Mouse (Mus musculus): ENCODE measurements around the gene Prdm16. TPM values are rescaled to one million over a fixed set of nuclear protein-coding genes. Genes with fewer than 3 reads are reported as not detected.
A peak's percentile ranks its signal among the peaks of the same experiment; 100 is the strongest.

The Prdm16 gene
- polyA plus RNA-seq, 1 experiment, result 6.2 TPM

DNA sequence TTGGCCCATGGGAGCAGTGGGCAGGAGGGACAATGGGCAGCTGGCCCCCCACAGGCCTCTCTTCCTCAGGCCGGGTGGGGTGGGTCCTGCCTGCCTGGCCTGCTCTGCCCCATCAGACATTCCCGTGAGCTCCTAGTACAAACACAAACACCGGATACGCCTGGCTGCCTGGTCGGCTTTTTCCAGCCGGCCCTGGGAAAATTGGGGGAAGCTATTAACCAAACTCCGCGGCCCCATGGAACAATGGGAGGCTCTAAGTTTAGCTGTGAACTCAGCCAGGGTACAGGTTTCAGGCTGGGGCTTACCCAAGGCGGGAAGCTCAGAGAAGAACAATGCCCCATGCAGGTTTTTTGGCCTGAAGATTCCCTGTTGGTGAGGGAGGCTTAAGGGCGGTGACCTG lies 300.0 kb downstream of the Prdm16 start:
- DNase-seq (ENCODE audit: low spot score), result no peak

DNA sequence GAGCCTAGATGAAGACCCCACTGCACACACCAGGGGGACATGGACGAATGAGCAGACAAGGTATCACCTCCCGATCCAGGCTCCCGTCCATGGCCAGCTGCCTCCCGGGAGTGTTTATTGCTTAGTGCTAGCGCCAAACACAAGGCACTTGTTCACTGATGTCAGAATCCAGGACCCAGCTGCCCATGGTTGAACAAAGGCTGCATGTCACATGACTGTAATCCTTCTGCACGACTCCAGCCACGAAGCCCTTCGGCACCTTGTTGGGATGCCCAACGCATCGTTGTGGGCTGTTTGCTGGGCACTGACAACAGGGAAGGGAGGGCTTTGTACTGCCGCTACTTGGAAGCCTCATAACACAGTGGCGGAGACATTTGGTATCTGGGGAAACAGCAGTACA lies 300.9 kb downstream of the Prdm16 start, which contains the start of gene B230104I21Rik:
Gene B230104I21Rik (plus strand): TSS at position 367 of the 400 bp plus-strand sequence.
- no peak for DNase-seq (ENCODE audit: low spot score)

DNA sequence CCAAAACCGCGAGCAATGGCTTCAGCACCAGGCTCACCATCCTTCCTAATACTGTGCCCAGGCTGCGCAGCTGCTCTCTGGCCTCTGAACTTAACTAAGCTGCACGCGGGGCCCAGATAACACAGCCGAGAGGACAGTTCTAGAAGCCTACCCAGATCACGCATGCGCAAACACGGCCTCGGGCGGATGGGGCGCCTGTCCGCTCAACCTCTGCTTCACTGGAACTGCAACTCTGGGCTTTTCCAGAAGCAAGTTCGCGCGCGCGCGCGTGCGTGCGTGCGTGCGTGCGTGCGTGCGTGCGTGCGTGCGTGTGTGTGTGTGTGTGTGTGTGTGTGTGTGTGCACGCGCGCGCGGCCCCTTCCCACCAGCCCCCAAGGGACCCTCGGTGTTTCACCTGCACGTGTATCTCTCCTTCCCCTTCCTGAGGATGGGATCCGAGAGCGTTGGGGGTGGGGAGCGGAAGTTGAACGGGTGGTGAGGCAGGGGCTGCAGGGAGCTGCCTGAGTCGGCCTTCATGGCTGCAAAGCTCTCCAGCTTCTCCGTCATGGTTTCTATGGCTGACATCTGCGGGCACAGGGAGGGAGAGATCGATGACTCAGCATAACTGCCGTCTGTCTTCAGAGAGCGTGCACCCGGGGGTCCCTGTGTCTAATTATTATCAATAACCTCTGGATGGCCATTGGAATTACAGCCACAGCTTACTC lies 301.8 kb downstream of the Prdm16 start:
- no peak for DNase-seq (ENCODE audit: low spot score)

DNA sequence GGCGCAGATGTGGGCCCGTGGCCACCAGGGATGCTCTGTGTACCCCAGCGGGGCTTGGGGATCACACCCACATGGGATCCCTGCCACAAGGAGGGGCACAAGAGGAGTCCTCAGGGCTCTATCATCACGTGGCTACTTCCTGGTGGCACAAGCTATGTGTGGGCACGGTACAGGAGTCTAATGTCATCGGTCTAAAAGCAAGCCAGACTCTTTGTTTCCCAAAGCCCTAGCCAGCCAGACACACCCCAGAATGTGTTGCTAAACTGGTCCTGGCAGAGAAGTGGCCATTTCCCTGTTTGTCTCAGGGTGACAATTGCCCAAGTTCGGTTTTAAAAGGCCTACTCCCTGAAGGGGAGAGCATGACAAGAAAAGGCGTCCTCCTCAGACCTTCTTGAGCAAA lies 303.4 kb downstream of the Prdm16 start:
- no peak for DNase-seq (ENCODE audit: low spot score)

DNA sequence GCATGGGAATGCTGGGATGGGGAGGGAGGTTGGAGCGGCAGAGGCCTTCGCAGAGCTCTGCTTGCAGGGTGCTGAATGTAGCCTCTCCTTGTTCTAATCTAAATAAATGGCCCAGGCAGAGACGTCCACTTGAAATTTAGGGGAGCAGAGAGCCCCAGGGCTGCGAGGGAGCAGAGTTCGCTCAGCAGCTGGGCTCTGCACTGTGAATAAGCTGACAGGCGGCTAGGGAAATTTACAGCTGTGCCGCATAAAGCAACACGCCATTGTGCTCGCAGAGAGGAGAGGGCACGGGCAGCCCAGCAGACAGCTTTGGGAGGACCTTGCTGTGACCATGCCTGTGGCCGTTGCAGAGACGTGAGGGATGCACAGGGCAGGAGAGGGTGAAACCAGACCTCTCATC lies 305.4 kb downstream of the Prdm16 start:
- no peak for DNase-seq (ENCODE audit: low spot score)

DNA sequence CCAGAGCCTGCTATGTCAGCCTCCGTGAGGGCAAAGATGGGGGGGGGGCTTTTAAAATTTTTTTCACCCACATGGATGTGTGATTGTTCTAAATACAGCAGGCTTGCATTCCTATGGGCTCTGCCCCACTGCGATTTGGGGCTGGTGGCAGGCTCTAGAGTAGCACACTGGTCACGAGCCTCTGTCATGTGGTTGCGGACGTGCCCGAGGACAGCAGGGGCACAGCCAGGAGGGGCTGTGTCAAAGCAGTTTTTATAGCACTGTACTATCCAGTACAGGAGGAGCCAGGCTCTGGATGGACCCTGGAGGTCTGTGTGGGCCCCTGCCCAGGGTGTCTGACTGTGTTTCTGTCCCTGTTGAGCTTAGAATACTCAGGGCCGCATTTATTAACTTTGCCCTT lies 306.7 kb downstream of the Prdm16 start:
- no peak for DNase-seq (ENCODE audit: low spot score)

DNA sequence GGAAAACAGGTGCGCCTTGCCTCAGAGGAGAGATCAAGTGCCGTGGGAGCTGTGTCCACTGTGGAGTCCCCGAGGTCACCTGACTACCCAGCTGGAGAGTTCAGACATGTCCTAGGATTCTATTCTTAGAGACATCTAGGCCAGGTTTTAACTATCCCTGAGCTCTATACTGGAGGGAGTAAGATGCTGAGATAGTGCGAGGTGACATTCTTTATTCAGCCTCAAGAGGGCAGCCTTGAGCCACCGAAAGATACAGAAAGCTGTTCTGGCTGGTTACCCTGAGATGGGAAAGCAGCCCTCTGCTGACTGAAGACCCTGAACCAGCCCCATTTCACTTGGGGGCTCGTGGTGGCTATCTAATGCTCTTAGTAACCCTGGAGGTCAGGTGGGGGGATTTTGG lies 307.8 kb downstream of the Prdm16 start:
- no peak for DNase-seq (ENCODE audit: low spot score)

DNA sequence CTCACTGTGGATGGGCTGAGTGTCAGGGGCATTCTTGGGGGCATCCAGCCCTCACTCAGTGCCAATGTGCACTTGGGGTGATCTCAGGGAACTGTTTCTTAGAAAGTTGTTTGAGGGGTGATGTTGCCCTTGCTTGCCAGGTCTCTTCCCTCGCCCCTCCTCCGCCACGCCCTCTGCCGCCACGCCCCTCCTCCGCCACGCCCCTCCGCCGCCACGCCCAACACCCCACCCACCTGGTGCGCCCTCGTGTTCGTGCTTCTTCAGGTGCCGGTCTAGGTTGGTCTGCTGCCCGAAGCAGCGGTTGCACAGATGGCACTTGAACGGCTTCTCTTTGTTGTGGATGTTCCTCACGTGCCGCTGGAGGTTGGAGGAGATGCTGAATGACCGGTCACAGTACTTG lies 308.2 kb downstream of the Prdm16 start:
- DNase-seq (ENCODE audit: low spot score), result no peak

DNA sequence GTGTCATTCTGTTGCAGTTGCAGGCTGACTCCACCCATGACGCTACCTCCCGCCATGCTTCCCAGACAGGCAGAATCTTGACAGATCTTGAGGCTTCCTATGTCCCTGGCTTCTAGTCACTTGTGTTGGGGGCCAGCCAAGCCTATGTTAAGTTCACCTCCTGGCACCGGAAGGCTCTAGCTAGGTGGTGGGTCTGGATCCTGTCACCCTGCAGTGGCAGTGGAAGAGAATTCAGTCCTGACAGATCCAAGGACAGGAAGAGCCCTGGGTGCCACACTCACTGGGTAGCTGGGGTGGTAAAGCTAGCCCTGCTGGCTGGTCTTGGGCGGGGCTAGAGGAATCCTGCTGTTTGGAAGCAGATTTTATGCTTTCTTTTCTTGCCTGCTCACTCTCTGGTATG lies 311.3 kb downstream of the Prdm16 start:
- no peak for DNase-seq (ENCODE audit: low spot score)

DNA sequence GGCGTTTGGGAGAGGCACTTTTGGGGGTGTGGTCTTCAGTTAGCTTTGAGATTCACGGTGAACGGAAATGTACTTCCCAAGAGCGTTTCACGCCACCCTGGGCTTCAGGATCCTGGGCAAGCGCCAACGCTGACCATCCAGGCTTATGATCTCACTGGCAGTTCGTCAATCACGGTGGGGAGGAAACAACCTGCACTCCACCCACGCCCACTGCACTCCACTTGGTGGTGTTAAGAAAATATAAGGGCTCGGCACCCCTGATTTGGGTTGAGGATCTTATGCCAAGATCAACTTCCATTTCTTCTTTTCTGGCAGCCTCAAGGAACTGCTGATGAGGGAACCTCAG lies 323.1 kb downstream of the Prdm16 start:
- DNase-seq (ENCODE audit: low spot score), result no peak

DNA sequence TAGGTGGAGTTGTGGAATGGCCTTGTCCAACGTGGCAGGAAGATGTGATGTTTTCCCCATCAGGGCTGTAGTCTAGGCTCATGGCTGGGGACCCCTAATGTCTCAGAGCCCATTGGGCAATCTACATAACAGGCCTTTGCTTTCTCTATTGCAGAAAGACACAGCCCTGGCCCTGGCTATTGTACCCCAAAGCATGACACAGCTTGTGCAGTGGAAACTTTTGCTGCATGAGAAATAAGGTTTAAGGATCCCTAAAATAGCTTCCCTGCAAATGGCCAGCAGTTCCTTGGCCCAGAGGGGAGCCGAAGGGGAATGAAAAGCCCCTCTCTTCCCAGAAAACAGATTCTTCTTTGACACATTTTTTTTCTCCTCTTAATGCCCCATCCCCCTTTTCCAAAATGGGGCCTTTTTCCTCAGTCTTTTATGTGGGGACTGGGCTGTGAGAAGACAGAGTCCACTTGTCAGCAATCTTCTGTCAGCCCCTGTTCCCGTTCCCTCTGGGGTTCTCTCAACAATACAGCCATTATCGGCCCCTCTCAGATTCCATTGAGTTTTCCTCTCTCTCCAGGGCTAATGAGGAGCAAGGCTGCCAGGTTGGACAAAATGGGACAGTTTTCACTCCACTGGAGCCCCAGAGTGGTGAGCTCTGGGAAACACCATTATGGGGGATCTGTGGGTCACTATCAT lies 323.6 kb downstream of the Prdm16 start:
- DNase-seq (ENCODE audit: low spot score), result no peak

DNA sequence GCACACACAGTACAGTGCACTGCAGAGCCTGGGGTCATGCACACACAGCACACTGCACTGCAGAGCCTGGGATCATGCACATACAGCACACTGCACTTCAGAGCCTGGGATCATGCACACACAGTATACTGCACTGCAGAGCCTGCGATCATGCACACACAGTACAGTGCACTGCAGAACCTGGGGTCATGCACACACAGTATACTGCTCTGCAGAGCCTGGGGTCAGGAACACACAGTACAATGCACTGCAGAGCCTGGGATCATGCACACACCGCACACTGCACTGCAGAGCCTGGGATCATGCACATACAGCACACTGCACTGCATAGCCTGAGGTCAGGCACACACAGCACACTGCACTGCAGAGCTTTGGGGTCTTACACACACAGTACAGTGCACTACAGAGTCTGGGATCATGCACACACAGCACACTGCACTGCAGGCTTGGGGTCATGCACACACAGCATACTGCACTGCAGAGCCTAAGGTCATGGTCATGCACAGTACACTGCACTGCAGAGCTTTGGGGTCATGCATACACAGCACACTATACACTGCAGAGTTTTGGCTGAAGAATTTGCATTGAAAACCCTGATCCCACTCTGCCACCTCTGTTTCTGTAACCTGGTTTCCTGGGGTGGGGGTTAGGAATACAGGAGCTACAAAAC lies 324.4 kb downstream of the Prdm16 start:
- DNase-seq (ENCODE audit: low spot score), result no peak

DNA sequence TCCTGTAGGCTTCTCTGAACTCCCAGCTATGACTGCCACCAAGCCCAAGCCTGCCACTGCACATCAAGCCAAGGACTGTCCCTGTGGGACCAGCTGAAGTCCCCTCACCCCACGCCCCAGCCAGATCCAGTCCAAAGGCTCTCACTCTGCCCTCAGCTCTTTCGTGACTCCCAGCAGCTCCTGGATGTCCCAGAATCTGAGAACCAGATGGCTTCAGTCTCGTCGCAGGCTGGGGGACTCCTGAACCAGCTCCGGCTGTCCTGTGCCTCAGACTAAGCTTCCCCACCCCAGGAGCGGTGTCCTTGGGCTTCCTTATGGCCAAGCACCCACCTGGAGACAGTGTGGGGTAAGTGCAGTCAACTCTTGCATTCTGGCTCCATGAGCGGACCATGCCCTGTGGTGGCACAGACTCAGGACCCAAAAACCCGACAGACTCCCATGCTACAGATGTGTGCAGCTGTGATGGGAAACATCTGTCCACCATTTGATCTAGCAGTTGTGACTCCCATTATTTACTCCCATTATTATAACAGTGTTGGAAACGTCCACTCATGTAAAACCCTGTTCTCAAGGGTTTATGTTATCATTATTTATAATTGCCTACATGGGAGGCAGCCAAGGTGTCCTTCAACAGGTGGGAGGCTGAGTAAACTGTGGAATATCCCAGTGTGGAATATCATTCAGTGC lies 326.0 kb downstream of the Prdm16 start:
- no peak for DNase-seq (ENCODE audit: low spot score)

DNA sequence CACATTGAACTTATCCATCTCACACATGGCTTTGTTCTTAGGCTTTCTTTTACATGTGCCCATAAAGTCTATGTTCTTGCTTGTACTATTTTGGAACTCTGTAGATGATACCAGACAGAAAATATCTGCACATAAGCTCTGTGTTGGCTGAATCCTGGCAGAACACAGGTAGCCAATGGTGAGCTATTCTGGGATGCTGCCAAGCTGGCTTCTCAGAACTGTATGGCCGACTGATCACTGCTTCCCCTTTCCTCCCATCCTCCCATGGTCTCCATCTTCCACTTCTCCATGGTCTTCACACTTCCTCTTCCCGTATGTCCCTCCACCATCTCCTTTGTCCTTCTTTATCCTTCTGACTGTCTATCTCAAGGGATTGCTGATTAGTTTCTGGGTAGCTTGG lies 327.5 kb downstream of the Prdm16 start:
- no peak for DNase-seq (ENCODE audit: low spot score)

DNA sequence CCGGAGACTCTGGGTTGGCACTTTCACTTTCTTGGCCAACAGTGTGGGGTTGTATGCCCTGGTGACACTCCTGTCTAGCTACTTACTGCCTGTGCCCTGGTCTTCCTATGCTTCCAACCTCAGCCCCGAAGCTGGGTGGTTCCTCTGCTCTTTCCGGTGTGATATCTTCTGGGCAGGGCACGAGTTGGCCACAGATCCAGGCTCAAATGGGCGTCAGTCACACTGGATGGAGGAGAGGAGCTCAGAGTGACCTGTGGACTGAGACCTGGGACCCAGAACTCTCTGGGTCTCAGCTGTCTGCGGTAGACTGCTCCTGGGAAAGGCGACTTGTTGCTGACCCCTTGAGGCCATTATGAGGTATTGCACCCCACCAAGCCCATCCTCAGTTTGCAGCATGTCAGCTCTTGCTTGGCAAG lies 335.2 kb downstream of the Prdm16 start, which contains the start of gene Arhgef16:
Gene Arhgef16 (minus strand): TSS at position 211 of the 416 bp plus-strand sequence.
- no peak for DNase-seq (ENCODE audit: low spot score)

DNA sequence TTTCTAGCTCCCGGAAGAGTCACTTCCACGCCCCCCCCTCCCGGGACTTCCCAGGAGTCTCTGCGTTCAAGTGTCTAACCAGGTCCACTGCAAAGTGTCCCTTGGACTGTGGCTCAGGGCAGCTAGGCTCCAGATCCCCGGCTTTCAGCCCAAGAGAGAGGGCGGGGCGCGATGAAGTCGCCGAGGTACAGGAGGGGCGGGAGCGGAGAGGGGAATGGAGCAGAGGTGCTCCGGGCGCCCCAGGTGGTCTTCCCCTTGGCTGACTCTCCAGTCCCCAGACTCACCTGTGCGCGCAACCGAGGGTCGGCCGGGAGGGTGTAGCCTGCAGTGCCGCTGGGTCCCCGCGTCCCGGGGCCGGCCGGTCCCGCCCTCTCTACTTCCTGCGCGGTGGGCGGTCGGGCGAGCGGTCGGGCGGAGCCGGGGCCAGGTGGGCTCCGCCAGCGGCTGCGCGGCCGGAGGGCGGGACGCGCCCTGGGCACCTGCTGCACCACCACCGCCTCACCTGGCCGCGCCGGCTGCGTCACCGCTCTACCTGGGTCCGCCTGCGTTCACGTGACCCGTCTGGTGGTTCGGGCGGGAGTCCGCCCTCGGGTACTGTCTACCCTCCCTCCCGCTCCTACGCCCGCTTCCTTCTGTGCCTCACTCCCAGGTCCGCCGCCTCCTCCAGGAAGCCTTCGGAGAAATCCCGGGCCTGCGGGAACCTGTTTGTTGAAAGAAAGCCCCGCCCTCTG lies 337.0 kb downstream of the Prdm16 start:
- peak; percentile 57 for DNase-seq (ENCODE audit: low spot score)

DNA sequence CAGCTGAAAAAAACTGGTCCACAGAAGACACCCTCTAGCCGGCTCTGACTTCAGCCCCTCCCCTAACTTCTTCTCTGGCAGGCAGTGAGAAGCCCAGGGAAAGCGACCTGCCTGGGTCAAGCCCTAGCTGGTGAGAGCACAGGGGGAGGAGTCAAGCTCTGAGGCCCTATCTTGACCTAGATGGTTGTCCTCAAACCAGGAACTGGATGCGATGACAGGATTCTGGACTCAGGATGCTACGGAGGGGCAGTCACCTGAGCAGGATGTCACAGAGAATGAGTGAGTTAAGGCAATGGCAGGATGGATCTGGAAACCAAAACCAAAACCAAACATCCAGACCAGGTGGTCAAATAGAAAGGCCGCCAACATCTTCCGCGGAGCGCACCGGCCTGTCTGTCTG lies 338.9 kb downstream of the Prdm16 start:
- no peak for DNase-seq (ENCODE audit: low spot score)

DNA sequence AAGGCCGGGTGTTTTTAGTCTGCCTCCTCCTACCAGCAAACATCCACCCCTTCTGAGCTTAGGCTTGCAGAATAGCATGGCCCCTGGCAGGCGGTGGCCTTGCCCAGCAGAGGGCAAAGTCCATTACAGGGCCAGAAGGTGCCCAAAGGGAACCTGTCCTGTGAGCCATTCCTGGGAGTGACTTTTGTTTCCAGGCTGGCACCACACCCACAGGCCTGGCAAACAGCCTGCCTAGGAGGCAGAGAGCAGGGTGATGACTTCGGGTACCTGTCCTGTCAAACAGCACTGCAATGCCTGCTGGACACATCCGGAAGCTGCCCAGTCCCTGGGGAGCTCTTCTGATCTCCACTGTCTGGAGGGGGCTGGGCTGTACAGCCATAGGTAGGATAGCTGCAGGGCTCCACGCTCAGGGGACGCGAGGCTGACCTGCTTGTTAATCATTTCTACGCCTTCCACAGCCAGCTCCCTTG lies 342.4 kb downstream of the Prdm16 start:
- DNase-seq (ENCODE audit: low spot score), result no peak

DNA sequence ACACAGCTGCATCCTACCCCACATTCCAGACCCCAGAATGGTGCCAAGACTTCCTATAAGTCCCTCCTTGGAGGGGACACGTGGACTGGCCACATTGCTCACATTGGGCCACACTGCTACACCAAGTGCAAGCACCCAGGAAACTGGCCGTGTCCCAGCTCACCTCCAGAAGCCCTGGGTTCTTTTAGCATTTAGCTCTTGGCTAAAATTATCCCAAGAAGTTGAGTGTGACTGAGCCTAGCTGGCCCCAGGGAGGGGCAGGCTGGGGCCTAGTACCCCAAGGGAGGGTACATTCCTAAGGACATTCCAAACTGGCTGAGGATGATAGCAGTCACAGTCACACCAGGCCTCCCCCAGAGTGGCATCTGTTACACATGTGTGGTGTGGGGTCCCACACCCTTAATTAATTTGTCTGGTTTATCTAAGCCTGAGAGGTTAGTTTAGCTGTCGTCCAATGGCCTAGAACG lies 342.9 kb downstream of the Prdm16 start:
- DNase-seq (ENCODE audit: low spot score), result no peak

DNA sequence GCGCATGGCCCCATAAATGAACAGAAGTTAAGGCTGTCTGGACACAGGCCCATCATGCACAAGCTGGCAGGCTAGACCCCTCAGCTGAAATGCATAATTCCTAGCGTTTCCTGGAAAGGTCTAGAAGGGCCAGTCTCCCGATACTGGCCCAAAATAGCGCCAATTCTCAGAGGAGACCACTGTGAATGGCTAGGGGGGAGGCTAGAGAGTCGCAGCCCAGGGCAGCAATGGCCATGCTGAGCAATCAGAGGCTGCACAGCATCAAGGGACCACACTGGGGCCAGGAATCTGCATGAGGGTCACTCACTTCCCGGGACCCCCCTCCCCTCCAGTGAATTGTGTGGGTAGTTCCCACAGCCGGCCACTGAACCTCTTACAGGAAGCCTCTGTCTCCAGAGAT lies 353.0 kb downstream of the Prdm16 start:
- DNase-seq (ENCODE audit: low spot score), result no peak

DNA sequence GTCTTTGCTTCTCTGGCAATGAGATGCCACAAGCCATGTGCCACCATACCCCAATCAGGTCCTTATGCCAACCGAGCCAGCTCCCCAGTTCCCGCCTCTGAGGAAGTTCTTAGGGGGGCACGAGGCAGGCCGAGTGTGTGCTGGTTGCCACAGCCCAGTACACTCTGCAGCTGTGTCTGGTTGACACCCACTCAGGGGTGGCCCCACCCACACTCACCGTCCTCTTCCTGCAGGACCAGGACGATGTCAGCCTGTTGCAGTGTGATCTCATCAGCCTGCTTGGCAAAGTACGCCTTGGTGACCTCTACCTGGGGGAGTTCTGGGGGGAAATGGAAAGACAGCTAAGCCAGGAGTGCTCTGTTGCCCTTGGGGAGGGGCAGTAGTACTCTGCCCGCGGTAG lies 357.2 kb downstream of the Prdm16 start:
- no peak for DNase-seq (ENCODE audit: low spot score)

DNA sequence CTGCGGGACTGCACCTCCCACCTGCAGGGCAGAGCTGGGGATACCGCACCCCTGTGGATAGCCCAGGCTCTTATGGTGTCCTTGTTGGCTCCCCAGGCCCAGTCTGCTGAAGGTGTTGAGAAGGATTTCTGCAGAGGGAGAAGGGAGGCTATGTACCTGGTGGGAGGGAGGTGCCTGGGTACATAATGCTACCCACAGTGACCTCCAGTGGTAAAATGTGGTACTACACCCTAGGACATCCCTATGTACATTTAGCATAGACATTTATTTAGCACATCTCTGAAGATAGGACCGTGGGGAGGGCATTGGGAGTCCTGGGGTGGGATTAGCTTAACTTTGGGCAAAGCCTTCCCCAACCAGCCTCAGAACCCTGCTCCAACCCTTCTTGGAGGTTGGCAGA lies 363.7 kb downstream of the Prdm16 start:
- DNase-seq (ENCODE audit: low spot score), result no peak
